Mouse (Mus musculus): ENCODE results near the gene Sec24c. TPM values are rescaled to one million over a fixed set of nuclear protein-coding genes. Genes with fewer than 3 reads are reported as not detected.

Sec24c gene
- polyA plus RNA-seq, 1 experiment from 2014 or later = 51.0 TPM

DNA sequence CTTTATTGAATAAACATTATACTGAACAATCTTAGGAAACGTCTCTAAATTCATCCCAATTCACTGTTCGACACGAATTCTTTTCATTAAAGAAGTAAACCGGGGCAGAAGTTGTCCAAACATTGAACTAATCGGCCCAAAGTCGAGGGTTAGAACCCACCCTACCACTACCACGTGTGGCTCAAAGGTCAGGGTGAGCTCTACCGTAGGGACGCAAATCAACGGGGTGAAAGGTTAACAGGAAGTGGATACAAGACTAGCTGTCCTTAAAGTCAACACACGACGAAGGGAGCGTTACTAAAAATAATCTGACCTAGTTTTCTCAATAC is 409 bp upstream of the Sec24c start:
- peak; percentile 80 for ATAC-seq
- no peaks in the 10 kb centered on the region for H3K9me3 ChIP-seq (ENCODE audit: control insufficient read depth)
- WGBS = 8% methylated on average over 13 of the region's 13 CpGs
- peak overlapping the region; percentile 61; the same call in 1 of the 2 replicates for H3K27ac ChIP-seq (ENCODE audit: low read depth, low read length)
- TF ChIP-seq CTCF (IDR thresholded peaks at IDR 0.05; ENCODE audit: low read depth) = no peak
- peak overlapping the region; percentile 23; the same call in 1 of the 2 replicates for H3K9ac ChIP-seq (ENCODE audit: low read depth, low read length)
- no peaks in the 10 kb centered on the region for H3K27me3 ChIP-seq (replicated peaks; ENCODE audit: control insufficient read depth, insufficient read depth, low read length)
- peak overlapping the region; percentile 75 for H3K4me2 ChIP-seq (replicated peaks; ENCODE audit: low read depth)
- H3K36me3 ChIP-seq (ENCODE audit: control insufficient read depth, insufficient read depth) = peaks cover 25% of the 10 kb centered on the region
- no peaks in the 10 kb centered on the region for H3K4me1 ChIP-seq (replicated peaks; ENCODE audit: control insufficient read depth, insufficient read depth, low read length)
- peak overlapping the region; percentile 83 for H3K4me3 ChIP-seq (ENCODE audit: low read depth, low read length)

DNA sequence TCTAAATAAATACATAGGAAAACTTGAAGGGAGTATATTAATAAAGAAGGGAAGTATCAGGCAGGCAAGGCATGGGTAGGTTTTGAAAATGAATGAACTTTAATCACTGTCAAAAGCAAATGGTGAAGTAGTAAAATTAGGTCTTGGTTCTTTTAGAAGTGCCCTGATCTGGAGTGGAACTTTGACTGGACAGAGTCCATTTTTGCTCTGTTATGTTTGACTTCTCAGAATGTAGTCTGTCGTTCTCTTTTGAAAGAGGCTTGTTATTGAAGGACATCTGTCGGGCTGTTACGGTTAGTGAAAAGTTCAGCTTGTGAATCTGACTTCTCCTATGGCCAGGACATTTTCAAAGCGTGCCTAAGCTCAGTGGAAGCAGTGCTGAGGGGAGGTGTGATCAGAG is 3.8 kb downstream of the Sec24c start:
- Histone ChIP-seq H3K9me3 (ENCODE audit: control insufficient read depth) (no peaks in the 10 kb centered on the region), H3K27me3 (replicated peaks; ENCODE audit: control insufficient read depth, insufficient read depth, low read length) (no peaks in the 10 kb centered on the region), H3K4me3 (ENCODE audit: low read depth, low read length) (no peak overlapping the region), H3K4me1 (replicated peaks; ENCODE audit: control insufficient read depth, insufficient read depth, low read length) (no peaks in the 10 kb centered on the region), H3K36me3 (ENCODE audit: control insufficient read depth, insufficient read depth) (peaks cover 66% of the 10 kb centered on the region), H3K27ac (ENCODE audit: low read depth, low read length) (no peak overlapping the region), H3K4me2 (replicated peaks; ENCODE audit: low read depth) (no peak overlapping the region), H3K9ac (ENCODE audit: low read depth, low read length) (no peak overlapping the region)
- TF ChIP-seq CTCF (IDR thresholded peaks at IDR 0.05; ENCODE audit: low read depth) = no peak
- ATAC-seq = no peak
- WGBS = 79% methylated on average over 4 of the region's 4 CpGs

DNA sequence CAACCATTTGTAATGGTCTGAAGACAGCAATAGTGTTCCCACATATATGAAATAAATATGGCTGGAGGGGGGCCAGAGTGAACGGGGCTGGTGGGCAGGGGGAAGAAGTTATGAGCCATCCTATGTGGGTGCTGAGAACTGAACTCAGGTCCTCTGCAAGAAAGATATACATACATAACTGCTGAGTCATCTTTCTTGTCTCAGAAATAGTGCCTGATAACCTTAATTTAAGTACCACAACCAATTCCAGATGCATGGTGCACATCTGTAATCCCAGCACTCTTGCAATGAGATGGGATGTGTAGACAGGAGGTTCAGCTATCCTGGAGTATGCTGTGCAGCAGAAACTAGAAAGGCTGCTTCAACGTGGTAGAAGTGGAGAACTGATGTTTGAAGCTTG is 7.6 kb downstream of the Sec24c start:
- 94% methylated on average over 2 of the region's 2 CpGs for WGBS
- no peak overlapping the region for H3K4me3 ChIP-seq (ENCODE audit: low read depth, low read length)
- H3K27me3 ChIP-seq (replicated peaks; ENCODE audit: control insufficient read depth, insufficient read depth, low read length) = no peaks in the 10 kb centered on the region
- no peak for ATAC-seq
- no peak overlapping the region for H3K4me2 ChIP-seq (replicated peaks; ENCODE audit: low read depth)
- no peak for TF ChIP-seq CTCF (IDR thresholded peaks at IDR 0.05; ENCODE audit: low read depth)
- no peaks in the 10 kb centered on the region for H3K4me1 ChIP-seq (replicated peaks; ENCODE audit: control insufficient read depth, insufficient read depth, low read length)
- no peak overlapping the region for H3K27ac ChIP-seq (ENCODE audit: low read depth, low read length)
- no peak overlapping the region for H3K9ac ChIP-seq (ENCODE audit: low read depth, low read length)
- H3K36me3 ChIP-seq (ENCODE audit: control insufficient read depth, insufficient read depth) = peaks cover 93% of the 10 kb centered on the region
- no peaks in the 10 kb centered on the region for H3K9me3 ChIP-seq (ENCODE audit: control insufficient read depth)

DNA sequence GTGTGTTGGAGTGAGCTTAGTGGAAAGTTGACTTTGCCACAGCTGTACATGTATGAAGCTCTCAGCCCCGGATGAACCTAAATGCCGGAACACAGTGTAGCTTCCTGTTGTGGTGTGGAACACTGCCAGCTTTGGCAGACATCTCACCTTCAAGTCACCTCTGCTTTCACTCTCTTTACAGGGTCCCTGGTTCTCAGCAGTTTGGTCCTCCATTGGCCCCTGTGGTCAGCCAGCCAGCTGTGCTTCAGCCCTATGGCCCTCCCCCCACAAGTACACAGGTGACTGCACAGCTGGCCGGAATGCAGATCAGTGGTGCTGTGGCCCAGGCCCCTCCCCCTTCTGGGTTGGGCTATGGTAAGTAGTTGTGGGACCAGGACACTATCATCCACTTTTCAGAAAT is 8.4 kb downstream of the Sec24c start:
- TF ChIP-seq CTCF (IDR thresholded peaks at IDR 0.05; ENCODE audit: low read depth) = no peak
- H3K27me3 ChIP-seq (replicated peaks; ENCODE audit: control insufficient read depth, insufficient read depth, low read length) = no peaks in the 10 kb centered on the region
- 65% methylated on average over 3 of the region's 3 CpGs for WGBS
- H3K4me1 ChIP-seq (replicated peaks; ENCODE audit: control insufficient read depth, insufficient read depth, low read length) = no peaks in the 10 kb centered on the region
- H3K27ac ChIP-seq (ENCODE audit: low read depth, low read length) = no peak overlapping the region
- no peaks in the 10 kb centered on the region for H3K9me3 ChIP-seq (ENCODE audit: control insufficient read depth)
- no peak overlapping the region for H3K4me2 ChIP-seq (replicated peaks; ENCODE audit: low read depth)
- no peak overlapping the region for H3K4me3 ChIP-seq (ENCODE audit: low read depth, low read length)
- no peak; the same call in 1 of the 2 replicates for ATAC-seq
- H3K36me3 ChIP-seq (ENCODE audit: control insufficient read depth, insufficient read depth) = peaks cover 95% of the 10 kb centered on the region
- no peak overlapping the region for H3K9ac ChIP-seq (ENCODE audit: low read depth, low read length)

DNA sequence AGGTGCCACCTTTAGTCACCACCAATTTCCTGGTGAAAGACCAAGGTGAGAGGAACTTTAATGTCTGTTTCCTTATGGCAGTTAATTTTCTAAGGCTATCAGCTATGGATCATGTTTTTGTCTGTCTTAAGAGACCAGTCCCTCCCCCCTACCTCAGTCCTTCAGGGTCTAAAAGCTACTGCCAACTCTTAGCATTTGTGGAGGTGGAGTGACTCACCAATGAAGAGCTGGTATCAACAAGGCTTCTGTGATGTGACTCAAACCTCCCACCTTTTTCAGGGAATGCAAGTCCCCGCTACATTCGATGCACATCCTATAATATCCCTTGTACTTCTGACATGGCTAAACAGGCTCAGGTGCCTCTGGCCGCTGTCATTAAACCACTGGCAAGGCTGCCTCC is 12.5 kb downstream of the Sec24c start:
- ATAC-seq = no peak
- no peak overlapping the region for H3K9ac ChIP-seq (ENCODE audit: low read depth, low read length)
- no peak for TF ChIP-seq CTCF (IDR thresholded peaks at IDR 0.05; ENCODE audit: low read depth)
- no peaks in the 10 kb centered on the region for H3K27me3 ChIP-seq (replicated peaks; ENCODE audit: control insufficient read depth, insufficient read depth, low read length)
- H3K4me1 ChIP-seq (replicated peaks; ENCODE audit: control insufficient read depth, insufficient read depth, low read length) = no peaks in the 10 kb centered on the region
- no peaks in the 10 kb centered on the region for H3K9me3 ChIP-seq (ENCODE audit: control insufficient read depth)
- peaks cover 98% of the 10 kb centered on the region for H3K36me3 ChIP-seq (ENCODE audit: control insufficient read depth, insufficient read depth)
- no peak overlapping the region for H3K4me2 ChIP-seq (replicated peaks; ENCODE audit: low read depth)
- 98% methylated on average over 3 of the region's 3 CpGs for WGBS
- no peak overlapping the region for H3K4me3 ChIP-seq (ENCODE audit: low read depth, low read length)
- H3K27ac ChIP-seq (ENCODE audit: low read depth, low read length) = no peak overlapping the region

DNA sequence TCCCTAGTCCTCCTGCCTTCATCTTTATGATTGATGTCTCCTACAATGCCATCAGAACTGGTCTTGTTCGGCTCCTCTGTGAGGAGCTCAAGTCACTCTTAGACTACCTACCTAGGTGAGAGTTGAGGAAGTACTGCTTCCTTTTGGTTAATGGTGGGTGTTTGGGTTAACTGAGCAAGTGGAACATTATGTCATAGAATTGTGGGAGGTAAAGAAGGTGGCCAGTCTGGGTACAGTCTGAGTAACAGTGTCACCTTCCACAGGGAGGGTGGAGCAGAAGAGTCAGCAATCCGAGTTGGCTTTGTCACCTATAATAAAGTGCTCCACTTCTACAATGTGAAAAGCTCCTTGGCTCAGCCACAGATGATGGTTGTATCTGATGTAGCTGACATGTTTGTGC is 14.9 kb downstream of the Sec24c start:
- no peak for TF ChIP-seq CTCF (IDR thresholded peaks at IDR 0.05; ENCODE audit: low read depth)
- no peaks in the 10 kb centered on the region for H3K4me1 ChIP-seq (replicated peaks; ENCODE audit: control insufficient read depth, insufficient read depth, low read length)
- H3K27me3 ChIP-seq (replicated peaks; ENCODE audit: control insufficient read depth, insufficient read depth, low read length) = no peaks in the 10 kb centered on the region
- WGBS = 78% methylated on average over 2 of the region's 2 CpGs
- H3K9me3 ChIP-seq (ENCODE audit: control insufficient read depth) = no peaks in the 10 kb centered on the region
- H3K4me2 ChIP-seq (replicated peaks; ENCODE audit: low read depth) = no peak overlapping the region
- H3K27ac ChIP-seq (ENCODE audit: low read depth, low read length) = 0 out of 2 replicates have a peak overlapping the region, but pooled peaks have one; percentile 1
- no peak for ATAC-seq
- peaks cover 99% of the 10 kb centered on the region for H3K36me3 ChIP-seq (ENCODE audit: control insufficient read depth, insufficient read depth)
- H3K9ac ChIP-seq (ENCODE audit: low read depth, low read length) = no peak overlapping the region
- no peak overlapping the region for H3K4me3 ChIP-seq (ENCODE audit: low read depth, low read length)

DNA sequence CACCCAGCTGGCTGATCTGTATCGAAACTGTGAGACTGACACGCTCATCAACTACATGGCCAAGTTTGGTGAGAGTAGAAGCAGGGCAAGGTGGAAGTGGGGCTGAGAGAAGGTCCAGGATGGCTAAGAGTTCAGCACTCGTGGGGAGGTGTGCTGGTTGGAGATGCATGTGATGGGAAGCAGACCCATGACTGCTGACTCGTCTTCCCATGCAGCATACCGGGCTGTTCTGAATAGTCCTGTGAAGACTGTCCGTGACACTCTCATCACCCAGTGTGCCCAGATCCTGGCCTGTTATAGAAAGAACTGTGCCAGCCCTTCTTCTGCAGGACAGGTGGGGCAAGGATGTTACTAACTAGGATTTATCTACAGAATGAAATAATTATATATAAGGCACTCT is 17.7 kb downstream of the Sec24c start:
- peaks cover 72% of the 10 kb centered on the region for H3K36me3 ChIP-seq (ENCODE audit: control insufficient read depth, insufficient read depth)
- TF ChIP-seq CTCF (IDR thresholded peaks at IDR 0.05; ENCODE audit: low read depth) = no peak

More for the DNA sequence above, 17.7 kb downstream of the Sec24c start:
- ATAC-seq = no peak
- Histone ChIP-seq H3K4me3 (ENCODE audit: low read depth, low read length) (no peak overlapping the region), H3K9me3 (ENCODE audit: control insufficient read depth) (no peaks in the 10 kb centered on the region), H3K9ac (ENCODE audit: low read depth, low read length) (no peak overlapping the region), H3K4me1 (replicated peaks; ENCODE audit: control insufficient read depth, insufficient read depth, low read length) (peaks cover 6% of the 10 kb centered on the region; the same call in 1 of the 2 replicates), H3K27me3 (replicated peaks; ENCODE audit: control insufficient read depth, insufficient read depth, low read length) (no peaks in the 10 kb centered on the region), H3K4me2 (replicated peaks; ENCODE audit: low read depth) (no peak overlapping the region), H3K27ac (ENCODE audit: low read depth, low read length) (no peak overlapping the region)
- 83% methylated on average over 6 of the region's 6 CpGs for WGBS
